Mouse (Mus musculus) hindbrain, embryonic 13.5 days (tissue): Measurements from ENCODE around the gene Gpr35. TPM values are rescaled to one million over a fixed set of nuclear protein-coding genes. Genes with fewer than 3 reads are reported as not detected.

ENCODE experiments used
- ATAC-seq: fragments of 200-750 bp; cut with Nextera tagmentation; 2 replicates; pipeline ENCODE4 v1.8.0; 2017; ENCODE audit warnings: moderate TSS enrichment; ENCODE audit not compliant: low FRiP score
- H3K27ac ChIP-seq: fragments of 300-500 bp; sonication (generic); 2 replicates; pipeline ENCODE4 v1.5.1; 2015; ENCODE audit warnings: inconsistent platforms, mild to moderate bottlenecking, moderate library complexity
- H3K27me3 ChIP-seq: fragments of 300-500 bp; sonication (generic); 2 replicates; pipeline ENCODE4 v1.6.1; 2015; ENCODE audit warnings: mild to moderate bottlenecking, inconsistent platforms
- H3K36me3 ChIP-seq: fragments of 300-500 bp; sonication (generic); 2 replicates; pipeline ENCODE4 v1.6.1; 2015; ENCODE audit warnings: mild to moderate bottlenecking, inconsistent platforms
- H3K4me1 ChIP-seq: fragments of 300-500 bp; sonication (generic); replicated peaks from 2 replicates; pipeline ENCODE4 v1.6.1; 2015; ENCODE audit warnings: inconsistent platforms
- H3K4me2 ChIP-seq: fragments of 300-500 bp; sonication (generic); 2 replicates; pipeline ENCODE4 v1.6.1; 2015; ENCODE audit warnings: inconsistent platforms, mild to moderate bottlenecking, moderate library complexity
- H3K4me3 ChIP-seq: fragments of 300-500 bp; sonication (generic); 2 replicates; pipeline ENCODE4 v1.5.1; 2015; ENCODE audit warnings: mild to moderate bottlenecking, inconsistent platforms
- H3K9ac ChIP-seq: fragments of 300-500 bp; sonication (generic); 2 replicates; pipeline ENCODE4 v1.6.1; 2015; ENCODE audit warnings: mild to moderate bottlenecking, inconsistent platforms
- H3K9me3 ChIP-seq: fragments of 300-500 bp; sonication (generic); 2 replicates; pipeline ENCODE4 v1.6.1; 2016; ENCODE audit warnings: inconsistent platforms
- WGBS: fragments of 180-500 bp; shearing (Covaris S2); methylation state at CpG from one replicate; pipeline ENCODE4 v1.1.7; 2015; 5-methylcytosine and 5-hydroxymethylcytosine counted together
- polyA plus RNA-seq: library from polyadenylated mRNA; unstranded; fragments of >200 nt; fragmentation: Nextera tagmentation; extraction: Ambion mirVana; gene quantifications from 2 replicates; pipeline ENCODE4 v1.2.1, GENCODE M21; 2015

Gene Gpr35
- polyA plus RNA-seq, 1 experiment from 2014 or later, result 0.39 TPM

DNA sequence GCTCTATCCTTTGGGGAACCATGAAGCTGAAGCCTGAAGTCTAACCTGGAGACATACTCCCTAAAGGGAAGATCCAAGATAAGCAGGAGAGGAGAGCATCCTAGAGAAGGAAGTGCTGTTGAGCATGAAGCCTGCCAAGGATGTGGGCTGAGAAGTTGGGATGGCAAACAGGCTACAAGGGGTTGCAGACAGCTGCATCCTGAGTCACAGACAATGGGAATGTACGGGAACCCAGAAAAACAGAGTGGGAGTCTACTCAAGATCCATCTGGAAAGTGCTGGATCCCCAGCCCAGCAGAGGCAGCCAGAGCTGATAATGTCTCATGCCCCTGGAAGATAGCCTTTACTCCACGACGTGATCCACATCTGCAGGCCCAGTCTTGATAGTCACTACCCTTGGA lies 80.5 kb downstream of the Gpr35 start:
- no peak overlapping the region for H3K9ac ChIP-seq
- peaks cover 98% of the 10 kb centered on the region for H3K36me3 ChIP-seq
- H3K27ac ChIP-seq, result no peak overlapping the region
- no peaks in the 10 kb centered on the region for H3K4me1 ChIP-seq
- H3K4me3 ChIP-seq, result no peak overlapping the region
- H3K9me3 ChIP-seq, result no peaks in the 10 kb centered on the region
- ATAC-seq, result no peak
- no peaks in the 10 kb centered on the region for H3K27me3 ChIP-seq
- 91% methylated on average over 3 of the region's 3 CpGs for WGBS
- H3K4me2 ChIP-seq, result no peak overlapping the region

DNA sequence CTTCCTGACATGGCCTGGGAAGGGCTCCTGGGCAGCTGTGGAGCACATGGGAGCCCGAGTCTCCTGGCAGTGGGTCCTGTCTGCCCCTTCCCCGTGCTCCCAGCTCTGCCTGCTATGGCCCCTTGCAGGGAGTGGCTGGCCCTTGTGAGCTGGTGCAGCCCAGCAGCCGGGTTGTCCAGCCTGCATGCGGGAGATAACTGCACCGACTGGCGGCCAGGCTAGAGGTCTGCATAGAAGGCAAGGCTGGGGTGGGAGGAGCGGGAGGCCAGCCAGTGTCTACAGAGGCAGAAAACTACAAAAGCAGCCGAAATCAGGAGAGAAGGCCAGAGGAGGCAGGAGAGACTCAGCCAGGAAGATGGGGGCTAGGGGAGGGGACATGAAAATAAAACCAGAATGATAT lies 83.3 kb downstream of the Gpr35 start:
- H3K36me3 ChIP-seq, result peaks cover 99% of the 10 kb centered on the region
- WGBS, result 61% methylated on average over 8 of the region's 8 CpGs
- no peaks in the 10 kb centered on the region for H3K27me3 ChIP-seq
- ATAC-seq, result no peak
- no peak overlapping the region for H3K27ac ChIP-seq
- H3K9me3 ChIP-seq, result no peaks in the 10 kb centered on the region
- no peak overlapping the region for H3K9ac ChIP-seq
- no peaks in the 10 kb centered on the region for H3K4me1 ChIP-seq
- no peak overlapping the region for H3K4me2 ChIP-seq
- no peak overlapping the region for H3K4me3 ChIP-seq

DNA sequence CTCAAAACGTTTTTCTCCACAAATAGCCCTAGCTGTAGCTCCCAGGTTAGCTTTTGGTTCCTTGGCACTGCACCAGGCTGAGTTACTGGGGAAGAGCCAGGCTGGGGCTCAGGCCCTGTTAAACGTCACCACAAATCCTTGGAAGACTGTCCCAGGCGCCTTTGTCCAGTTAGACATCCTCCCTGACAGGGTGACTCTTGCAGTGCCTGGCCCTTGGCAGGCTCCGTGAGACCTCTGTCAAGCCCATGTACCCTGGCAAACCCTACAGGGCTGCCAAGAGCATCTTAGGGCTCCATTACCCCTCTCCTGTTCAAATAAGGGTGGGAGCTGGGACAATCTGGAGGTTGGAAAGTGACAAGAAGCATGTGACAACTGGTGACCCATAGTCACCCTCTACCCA lies 85.3 kb downstream of the Gpr35 start:
- Histone ChIP-seq H3K4me1 (no peaks in the 10 kb centered on the region), H3K9me3 (no peaks in the 10 kb centered on the region), H3K4me2 (no peak overlapping the region), H3K9ac (no peak overlapping the region), H3K4me3 (no peak overlapping the region), H3K36me3 (peaks cover 99% of the 10 kb centered on the region), H3K27ac (no peak overlapping the region), H3K27me3 (no peaks in the 10 kb centered on the region)
- 75% methylated on average over 4 of the region's 4 CpGs for WGBS
- no peak for ATAC-seq

Other genes starting within 250 kb of the Gpr35 start
- 56.2 and 57.1 TPM in 2 replicates for gene Gpc1, start 119.2 kb upstream of the Gpr35 start, polyA plus RNA-seq
- 0.23 and 0.98 TPM in 2 replicates for gene Ankmy1, start 48.0 kb upstream of the Gpr35 start, polyA plus RNA-seq
- gene Dusp28, start 43.9 kb upstream of the Gpr35 start, polyA plus RNA-seq, result 14.9 and 15.8 TPM in 2 replicates
- 22.4 and 26.5 TPM in 2 replicates for gene Rnpepl1, start 40.1 kb upstream of the Gpr35 start, polyA plus RNA-seq
- 58.9 TPM in 2 replicates for gene Capn10, start 16.5 kb upstream of the Gpr35 start, polyA plus RNA-seq
- not detected in 2 replicates for gene Aqp12, start 55.5 kb downstream of the Gpr35 start, polyA plus RNA-seq
- 340 and 349 TPM in 2 replicates for gene Kif1a, start 151.1 kb downstream of the Gpr35 start, polyA plus RNA-seq
- gene Agxt, start 184.4 kb downstream of the Gpr35 start, polyA plus RNA-seq, result not detected in 2 replicates
- 0.29 and 0.30 TPM in 2 replicates for gene 2310007B03Rik, start 210.1 kb downstream of the Gpr35 start, polyA plus RNA-seq
- gene Crocc2, start 217.9 kb downstream of the Gpr35 start, polyA plus RNA-seq, result 0.19 and 0.38 TPM in 2 replicates